Mouse (Mus musculus): ENCODE measurements at regions not wholly inside any gene's neighbourhood (a gene's known extent, or its start where the extent isn't known, plus 50 kb on each side); places are given as distances from the start of the nearest gene placed in this dataset.

DNA sequence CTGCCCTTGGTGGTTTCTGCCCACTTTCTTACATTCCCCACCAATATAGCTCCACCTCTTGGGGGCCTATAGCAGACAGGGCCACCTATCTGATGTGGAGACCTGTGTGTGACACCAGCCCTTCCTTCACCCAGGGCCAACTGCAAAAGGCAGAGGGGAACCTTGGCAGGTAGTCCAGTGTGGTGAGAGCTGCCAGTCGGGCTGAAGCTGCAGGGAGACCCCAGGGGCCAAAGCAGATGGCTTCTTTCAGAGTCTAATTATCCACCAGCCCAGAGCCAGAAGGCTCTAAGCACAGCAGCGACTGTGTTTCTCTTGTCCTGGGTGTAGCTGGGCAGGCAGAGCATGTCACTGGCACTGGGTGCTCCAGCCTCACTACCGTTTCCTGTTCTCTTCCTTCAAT lies 104.5 kb downstream of the Chst1 start:
- DNase-seq (ENCODE audit: extremely low spot score, low spot score), result no peak

DNA sequence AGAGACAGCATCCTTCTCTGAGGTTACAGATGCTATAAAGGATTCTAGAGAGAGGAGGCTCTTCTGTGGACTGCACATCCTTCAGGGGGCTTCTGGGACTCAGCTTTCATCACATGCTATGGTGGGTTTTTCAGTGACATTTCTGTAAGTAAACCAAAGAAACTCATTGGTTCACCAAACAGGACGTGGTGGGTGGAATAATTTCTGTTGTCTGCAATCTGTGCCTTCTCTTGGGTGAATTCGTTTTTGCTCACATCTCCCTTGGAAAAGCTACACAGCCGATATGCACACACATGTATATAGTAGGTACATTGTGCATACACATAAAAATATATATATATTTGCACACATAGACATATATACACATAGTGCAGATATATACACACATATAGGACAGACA lies 110.2 kb downstream of the Chst1 start:
- no peak for DNase-seq (ENCODE audit: extremely low spot score, low spot score)

DNA sequence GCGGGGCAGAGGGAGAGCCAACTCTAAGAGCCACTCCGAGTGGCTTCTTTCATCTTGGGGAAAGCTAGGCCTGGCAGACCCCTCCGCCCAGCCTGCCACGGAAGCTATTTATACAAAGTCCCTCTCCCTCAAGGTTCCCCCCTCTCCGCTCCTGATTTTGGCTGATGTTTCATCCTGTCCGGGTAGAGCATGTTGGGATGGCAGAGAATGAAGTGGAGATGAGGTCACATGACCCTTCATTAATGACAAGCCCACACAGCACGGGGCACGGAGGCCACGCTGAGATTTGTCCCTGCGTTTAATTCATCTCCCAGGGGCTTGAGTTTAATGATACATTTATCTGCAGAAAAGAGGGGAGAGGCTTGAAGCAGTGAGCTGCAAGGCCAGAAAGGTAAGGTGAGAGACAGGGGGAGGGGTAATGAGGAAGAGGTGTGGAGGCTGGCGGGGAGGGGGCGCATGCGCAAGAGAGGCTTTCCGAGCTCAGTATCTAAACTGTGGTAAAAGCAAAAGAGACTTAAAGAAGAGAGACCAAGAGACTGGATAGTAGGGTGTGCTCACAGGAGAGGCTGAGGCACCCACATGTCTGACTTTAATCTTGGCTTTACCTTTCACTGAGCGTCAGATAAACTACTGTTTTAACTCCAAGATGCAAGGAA lies 111.7 kb downstream of the Chst1 start:
- DNase-seq (ENCODE audit: extremely low spot score, low spot score), result peak; percentile 19

DNA sequence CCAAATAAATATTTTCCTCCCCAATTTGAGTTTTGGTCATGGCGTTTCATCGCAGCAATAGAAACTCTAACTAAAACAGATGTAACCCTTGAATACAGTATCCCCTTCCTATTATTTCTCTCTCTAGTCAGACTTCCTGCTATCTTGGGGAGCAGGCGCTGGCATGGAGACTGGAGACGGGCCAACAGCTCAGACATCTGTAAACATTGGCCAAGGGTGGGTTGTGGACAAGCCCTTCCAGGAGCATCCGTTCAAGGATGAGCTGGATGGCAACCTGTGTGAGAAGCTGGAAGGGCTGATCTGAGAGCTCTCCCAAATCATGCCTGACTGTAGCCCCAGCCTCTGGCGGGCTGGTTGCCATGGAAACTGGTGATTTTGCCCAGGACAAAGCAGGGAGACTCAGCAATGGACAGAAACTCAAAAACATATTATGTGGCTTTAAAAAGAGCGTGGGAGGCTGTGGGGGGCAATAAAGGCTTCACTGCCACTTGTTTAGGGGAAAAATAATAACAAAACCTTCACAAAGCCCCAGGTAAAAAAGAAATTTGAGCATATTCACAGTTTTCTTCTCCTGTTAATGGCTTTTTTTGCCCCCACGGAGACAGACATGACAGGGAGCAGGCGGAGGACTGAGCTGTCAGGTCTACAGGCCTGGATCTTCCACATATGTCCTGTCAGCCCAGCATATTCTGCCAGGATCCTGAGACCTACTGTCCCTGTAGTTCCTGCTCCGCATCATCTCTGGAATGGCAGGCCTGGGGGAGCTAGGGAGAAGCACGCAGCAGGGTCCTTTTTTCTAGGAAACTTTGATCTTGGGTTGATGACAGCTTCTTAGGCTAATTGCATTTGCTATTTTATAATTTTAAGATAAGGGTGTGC lies 113.0 kb downstream of the Chst1 start:
- peak; percentile 22 for DNase-seq (ENCODE audit: extremely low spot score, low spot score)

DNA sequence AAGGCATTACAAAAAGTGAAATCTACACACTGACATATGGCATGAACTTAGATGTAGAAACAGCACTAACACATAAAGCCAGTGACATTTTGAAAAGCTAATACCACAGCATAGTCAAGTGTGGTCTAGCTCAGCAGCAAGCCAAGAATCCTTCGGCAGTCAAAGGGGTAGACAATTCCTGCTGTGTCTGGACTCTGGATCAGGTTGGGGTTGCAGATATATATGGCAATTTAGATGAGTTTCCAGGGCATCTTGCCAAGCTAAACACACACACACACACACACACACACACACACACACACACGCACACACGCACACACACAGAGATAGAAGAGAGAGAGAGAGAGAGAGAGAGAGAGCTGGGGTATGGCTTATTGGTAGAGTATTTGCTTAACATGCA lies 118.2 kb downstream of the Chst1 start:
- no peak for DNase-seq (ENCODE audit: extremely low spot score, low spot score)

DNA sequence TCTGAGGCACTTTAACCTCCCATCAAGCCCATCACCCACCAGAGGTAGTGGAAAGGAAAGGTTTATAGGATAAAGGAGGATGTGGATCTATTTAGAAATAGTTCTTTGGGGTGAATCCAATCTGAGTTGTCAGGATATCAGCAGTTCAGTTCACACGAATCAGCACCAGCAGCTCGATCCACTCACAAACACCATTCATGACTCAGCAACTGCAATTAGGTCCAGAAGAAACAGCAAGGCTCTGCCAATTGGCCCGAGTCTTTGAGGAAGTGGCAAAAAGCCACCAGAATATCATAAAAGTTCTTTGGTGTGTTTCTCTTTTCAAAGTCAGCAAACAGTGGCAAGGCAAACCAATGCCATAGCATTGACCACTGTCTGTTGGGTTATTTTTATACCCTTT lies 122.4 kb downstream of the Chst1 start:
- DNase-seq (ENCODE audit: extremely low spot score, low spot score), result no peak

DNA sequence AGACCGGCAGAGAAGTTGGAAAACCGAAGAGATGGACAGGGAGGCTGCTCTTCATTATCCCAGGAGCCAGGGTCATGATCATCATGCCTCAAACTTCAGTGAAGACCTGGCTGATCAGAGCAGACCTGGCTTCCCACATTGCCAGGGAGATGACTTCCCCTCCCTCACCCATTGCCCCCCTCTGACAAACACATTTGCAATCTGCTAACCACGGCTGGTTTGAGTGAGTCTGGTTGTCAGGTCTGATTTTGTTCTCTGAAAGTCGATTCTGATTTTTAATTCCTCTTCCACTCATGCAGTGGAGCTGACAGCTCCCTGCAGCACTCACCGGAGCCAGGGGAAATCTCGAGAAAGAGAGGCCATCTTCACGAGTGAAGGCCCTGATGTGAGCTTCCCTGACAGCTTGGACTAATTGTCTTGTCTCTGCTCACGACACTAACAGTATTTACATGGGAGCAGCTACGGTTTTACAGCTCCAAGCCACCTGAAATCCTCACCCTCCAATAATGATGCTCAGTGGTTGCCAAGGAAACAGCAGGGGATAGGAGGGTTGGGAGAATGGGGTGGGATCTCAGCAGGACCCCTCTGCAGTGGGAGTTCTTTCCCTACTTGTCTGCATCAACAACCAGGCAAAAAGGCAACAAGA lies 124.2 kb downstream of the Chst1 start:
- no peak for DNase-seq (ENCODE audit: extremely low spot score, low spot score)

DNA sequence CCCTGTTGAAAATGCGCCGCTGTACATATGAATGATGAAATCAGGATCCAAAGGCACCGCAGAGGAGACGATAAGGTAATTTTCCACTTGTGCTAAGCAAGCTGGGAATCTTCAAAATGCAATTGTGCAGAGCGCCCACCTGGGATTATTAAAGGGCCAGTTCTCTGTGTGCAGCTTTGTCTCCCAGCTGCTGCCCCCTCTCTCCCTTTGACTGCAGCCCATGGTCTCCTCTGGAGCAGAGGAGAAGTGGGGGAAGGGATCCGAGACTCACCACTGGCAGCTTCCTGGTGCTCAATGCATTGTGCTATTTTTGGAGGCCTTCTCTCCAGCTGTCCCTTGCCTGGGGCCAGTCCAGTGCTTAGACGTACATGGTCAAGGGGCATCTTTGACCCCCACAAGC lies 127.1 kb downstream of the Chst1 start:
- no peak for DNase-seq (ENCODE audit: extremely low spot score, low spot score)

DNA sequence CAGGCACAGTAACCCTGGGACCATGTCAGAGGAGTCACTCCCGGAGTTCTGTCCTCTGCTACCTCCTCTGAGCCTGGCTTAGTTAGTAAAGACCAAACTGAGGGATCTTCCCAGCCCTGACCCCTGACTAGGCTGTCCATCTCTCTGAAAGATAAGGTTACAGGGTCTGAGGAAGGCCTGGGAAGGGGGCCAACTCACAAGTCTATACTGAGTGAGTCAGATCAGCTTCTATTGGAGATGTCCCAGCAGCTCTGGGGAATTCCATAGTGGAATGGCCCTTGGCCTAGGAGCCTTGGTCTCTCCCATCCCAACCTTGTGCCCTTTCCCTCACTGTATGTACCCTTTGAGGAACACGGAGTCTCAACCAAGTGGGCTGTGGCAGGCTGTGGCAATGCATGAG lies 127.7 kb downstream of the Chst1 start:
- no peak for DNase-seq (ENCODE audit: extremely low spot score, low spot score)

DNA sequence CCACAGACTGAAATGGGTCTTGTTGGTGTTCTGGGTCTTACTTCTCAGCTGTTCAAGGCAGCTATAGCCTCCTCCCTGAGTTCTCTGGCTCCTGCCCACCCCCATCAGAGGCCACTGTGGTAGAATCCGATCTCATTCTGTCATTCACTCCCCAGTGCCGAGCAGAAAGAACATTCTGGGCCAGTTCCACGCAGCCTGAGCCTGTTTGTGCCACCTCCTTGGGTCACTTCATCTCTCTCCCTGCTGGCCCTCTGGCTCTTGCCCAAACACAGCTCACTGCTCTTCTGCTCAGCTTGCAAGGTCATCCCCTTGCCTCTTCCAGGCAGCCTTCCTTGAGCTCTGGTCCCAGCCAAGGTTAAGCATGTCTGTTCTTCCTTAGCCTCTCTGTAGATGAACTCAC lies 128.9 kb downstream of the Chst1 start:
- DNase-seq (ENCODE audit: extremely low spot score, low spot score), result no peak

DNA sequence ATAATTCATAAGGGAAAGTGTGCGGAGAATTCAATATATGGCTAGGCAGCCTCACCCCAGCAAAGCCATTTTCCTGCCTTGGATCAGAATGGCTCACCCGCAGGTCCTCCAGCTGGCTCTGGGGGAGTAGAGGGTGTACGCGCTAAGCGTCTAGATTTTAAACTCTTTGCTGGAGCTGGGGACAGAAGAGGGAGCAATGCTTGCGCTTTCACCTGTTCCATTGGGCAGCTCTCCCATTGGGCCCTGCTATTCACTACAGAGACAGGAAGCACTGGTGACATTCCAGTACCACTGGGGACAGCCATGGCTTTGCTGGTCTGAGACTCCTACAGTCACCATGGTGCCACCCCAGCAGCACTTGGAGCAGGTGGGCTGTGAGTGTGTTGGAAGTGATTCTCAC lies 130.9 kb downstream of the Chst1 start:
- DNase-seq (ENCODE audit: extremely low spot score, low spot score), result no peak

DNA sequence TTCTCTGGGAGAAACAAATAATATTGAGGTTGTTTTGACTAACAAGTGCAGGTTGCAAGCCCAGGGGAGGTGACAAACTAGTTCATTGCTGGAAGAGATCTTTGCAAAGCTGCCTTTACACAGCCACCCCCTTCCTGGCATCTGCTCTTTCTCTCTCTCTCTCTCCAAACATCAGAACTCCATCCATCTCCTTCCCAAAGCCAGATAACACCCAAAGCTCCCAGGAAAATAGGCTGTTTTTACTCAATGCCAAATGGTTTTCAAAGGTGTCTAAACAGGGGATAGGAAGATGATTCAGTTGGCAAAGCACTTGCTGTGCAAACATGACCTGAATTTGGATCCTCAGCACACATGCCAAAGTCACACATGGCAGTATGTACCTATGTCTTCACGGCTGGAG lies 133.9 kb downstream of the Chst1 start:
- no peak for DNase-seq (ENCODE audit: extremely low spot score, low spot score)

DNA sequence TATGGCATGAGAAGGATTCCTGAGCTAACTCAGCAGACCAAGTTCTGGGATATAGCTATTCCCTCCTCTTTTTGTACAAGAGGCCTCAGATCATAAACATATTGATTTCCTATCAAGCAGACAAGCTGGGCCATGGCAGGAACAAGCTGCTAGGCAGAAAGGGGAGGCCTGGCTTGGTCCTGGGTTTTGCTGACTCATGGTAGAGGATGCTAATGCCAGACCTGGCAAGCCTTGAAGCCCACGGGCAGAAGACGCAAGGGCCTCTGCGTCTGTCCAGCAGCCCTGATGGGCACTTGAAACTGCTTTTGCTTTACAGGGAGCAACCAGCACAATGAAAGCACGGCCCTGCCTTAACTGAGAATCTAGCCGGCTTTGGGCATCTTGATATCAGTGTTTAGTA lies 136.3 kb downstream of the Chst1 start:
- no peak for DNase-seq (ENCODE audit: extremely low spot score, low spot score)

DNA sequence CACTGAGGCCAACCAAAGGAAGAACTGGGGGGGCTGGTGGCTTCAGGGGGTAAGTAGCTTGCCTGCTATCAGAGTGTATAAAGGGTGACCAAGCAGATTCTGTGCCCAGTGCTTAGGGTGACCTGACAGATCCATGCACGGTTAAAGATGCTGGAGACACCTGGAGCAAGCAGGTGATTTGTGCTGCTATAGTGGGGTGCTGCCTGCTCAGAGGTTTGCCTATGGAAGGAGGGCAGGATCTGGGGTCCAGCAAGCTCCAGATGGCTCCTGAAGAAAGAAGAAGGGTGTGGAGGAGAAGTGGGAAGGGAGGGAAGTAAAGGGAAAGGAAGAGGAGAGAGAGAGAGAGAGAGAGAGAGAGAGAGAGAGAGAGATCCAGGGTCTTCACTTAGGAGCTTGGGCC lies 137.8 kb downstream of the Chst1 start:
- DNase-seq (ENCODE audit: extremely low spot score, low spot score), result no peak

DNA sequence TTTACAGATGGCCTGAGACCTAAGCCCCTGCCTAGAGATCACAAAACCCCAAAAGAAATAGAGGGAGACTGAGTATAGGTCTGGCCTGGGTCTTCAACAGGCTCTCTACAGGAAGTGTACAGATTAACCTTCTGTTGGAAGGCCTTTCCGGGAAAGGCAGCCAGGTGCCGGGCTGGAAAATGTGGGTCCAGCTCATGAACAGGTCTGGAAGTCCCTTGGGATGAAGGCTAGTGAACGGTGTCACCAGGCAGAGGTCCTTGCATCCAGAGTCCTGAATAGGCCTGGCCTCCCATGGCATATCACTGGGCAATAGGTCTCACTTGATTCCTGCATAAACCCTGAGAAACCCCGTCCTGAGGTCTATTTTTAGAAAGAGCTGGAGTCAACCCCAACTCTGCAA lies 140.1 kb downstream of the Chst1 start:
- no peak for DNase-seq (ENCODE audit: extremely low spot score, low spot score)

DNA sequence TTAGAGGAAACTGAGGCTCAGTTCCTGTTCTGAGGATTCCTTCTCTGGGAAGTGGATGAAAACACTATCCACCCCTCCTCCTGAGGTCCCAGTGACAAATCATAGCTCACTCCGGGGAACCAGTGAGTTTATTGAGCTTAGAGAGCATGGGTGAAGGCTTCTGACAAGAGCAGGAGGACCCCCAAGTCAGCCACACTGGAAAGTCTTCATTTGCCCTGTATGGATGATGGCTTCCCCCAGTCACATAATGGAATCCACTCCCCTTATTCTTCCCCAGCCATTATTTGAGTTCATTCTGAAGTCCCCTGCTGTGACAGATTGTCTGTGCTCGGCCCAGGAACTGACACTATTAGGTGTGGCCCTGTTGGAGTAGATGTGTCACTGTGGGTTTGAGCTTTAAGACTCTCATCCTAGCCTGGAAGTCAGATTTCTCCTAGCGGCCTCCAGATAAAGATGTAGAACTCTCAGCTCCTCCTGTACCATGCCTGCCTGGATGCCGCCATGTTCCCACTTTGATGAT lies 141.3 kb downstream of the Chst1 start:
- no peak for DNase-seq (ENCODE audit: extremely low spot score, low spot score)

DNA sequence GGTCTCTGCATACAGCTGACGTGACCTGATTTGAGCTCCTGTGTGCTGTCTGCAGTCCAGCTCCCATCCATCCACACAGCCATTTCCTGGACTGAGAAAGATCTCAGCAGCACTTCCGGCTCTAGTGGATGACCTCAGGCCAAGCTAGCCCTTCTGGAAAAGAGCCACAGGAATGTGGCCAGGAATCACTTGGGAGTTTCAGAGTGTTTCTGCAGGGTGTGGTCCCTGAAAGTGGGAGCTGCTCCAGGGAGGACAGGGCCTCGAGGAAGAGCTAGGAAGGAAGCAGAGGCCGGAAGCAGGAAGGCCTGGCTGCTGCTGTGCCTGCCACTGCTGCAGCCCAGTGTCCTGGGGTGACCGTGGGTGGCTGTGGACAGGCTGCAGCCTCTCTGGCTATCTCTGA lies 142.5 kb downstream of the Chst1 start:
- DNase-seq (ENCODE audit: extremely low spot score, low spot score), result no peak

DNA sequence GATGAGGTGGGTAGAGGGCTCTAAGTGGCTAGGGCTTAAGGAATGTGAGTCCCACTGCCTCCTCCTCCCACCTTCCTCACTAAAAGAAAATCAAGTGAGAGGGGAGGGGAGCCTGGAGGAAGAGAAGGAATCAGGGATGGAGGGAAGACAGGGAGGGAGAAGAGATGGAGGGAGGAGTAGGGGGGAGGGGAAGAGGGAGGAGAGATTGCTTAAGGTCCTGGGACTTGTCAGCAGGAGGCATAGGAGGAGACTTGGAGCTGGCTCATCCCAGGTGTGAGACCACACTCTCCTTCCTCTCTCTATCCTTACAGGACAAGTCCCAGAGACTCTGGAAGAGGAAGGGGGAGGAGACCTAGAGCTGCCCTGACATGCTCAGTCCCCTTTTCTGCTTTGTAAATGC lies 143.2 kb downstream of the Chst1 start:
- DNase-seq (ENCODE audit: extremely low spot score, low spot score), result no peak

DNA sequence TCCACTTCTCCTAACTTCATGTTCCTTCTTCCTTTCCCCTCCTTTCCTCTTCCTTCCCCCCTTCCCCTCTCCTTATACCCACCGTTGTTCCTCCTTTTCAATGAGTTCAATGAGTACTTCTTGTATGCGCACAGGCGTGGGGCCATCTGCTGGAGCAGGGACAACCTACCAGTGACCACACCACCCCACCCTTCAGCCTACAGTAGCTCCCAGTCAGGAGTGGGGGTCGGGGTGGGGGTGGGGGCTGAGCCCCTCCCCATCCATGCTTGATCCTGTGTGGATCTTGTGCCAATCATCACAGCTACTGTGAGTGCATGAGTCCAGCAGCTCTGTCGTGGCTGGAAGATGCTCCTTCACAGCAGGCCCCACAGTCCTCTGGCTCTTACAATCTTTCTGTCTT lies 143.6 kb downstream of the Chst1 start:
- DNase-seq (ENCODE audit: extremely low spot score, low spot score), result no peak

DNA sequence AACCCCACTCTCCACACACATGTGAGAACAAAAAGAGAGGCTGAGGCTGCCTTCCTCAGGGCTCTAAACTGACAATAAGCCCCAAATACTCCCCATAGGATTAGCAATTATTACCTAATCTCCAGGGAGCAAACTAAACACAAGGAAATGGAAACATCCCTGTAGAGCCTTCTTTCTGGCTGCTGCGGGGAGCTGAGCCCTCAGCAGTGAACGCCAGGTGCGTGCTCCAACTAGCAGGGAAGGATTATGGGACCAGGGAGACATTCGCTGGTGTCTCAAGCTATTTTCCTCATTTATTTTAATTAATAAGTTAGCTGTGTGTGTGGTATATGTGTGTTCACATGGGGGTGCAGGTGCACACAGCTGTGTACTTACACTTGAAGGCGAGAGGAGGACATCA lies 144.4 kb downstream of the Chst1 start:
- no peak for DNase-seq (ENCODE audit: extremely low spot score, low spot score)

DNA sequence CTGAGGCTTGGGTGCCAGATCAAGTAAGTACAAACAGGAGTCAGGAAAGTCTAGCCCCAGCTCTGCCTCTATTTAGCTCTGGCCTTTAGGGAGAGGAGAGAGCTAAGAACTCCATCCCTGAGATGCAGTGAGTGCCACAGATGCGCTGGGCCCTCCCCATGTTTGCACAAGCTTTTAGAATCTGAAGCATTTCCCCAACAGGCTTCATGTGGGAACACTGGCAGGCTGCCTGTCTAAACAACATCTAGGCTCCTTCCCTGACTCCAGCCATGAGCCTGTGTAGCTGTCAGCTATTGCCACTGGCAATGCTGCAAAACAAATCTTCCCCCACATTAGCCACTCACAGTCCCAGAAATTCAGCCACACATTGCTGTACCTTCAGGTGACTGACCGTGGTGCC lies 147.9 kb downstream of the Chst1 start:
- no peak for DNase-seq (ENCODE audit: extremely low spot score, low spot score)

DNA sequence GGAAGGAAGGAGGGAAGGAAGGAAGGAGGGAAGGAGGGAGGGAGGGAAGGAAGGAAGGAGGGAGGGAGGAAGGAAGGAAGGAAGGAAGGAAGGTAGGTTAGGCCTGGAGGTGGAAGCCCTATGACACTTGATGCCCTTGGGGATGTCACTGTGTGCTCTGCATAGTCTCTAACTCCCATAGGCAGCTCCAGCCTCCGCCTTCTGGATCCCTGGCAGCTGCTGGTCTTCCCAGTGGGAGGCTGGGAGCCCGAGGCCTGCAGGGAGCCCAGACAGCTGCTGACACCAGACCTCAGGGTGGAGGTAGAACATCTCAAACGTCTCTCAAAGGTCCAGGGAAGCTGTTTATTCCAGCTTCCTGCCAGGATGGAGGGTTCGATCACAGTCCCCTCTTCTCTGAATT lies 150.6 kb downstream of the Chst1 start:
- DNase-seq (ENCODE audit: extremely low spot score, low spot score), result no peak
